Mouse (Mus musculus) brain, adult 2 months (tissue): ENCODE measurements around the gene Tbc1d8b.

Experiments
- DNase-seq: peaks from one replicate; pipeline ENCODE4 v3.0.0; 2011; ENCODE audit warnings: low read depth, low spot score

Tbc1d8b gene

DNA sequence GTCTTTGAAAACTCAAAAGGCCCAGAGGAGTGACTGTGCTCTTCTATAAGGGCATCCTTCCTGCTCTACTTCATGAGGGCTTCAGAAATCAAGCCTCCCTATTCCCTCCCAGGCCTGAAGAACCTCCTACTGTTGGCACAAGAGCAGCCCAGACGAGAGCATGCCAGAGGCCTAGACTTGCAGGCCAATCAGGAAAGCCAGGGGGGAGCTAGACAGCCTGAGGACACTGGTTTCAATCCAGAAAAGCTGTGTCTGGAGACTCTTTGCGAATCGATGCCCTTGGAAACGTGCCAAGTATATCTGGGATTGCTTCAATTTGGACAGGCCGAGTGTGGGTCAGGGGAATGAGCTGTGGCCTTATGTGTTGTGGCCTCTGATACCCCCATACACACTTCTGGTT, 94.6 kb downstream of the Tbc1d8b start:
- no peak for DNase-seq

DNA sequence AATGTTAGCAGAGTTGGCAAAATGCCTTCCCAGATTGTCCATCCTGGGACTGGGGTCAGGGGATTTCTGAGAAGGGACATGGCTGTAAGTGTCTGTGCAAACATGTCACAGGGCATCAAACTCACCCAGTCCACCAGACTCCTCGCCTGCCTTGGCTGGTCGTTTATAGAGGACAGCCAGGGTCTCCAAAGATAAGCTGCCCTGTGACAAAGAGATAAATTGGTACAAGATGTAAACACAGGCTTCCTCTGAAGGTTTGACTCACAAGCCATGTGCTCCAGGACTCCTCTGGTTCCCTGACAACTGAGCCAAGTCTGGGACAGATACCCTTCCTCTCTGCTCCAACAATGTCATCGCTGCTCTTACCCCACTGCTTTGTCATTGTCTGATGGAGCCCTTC, 96.2 kb downstream of the Tbc1d8b start:
- no peak for DNase-seq

- DNase-seq, result no peak
These were observed 96.8 kb downstream of the Tbc1d8b start for GRCm38 (mm10) chrX:139781563-139781962.

- DNase-seq, result no peak
These were observed 97.7 kb downstream of the Tbc1d8b start, which contains the start of gene Ripply1 for GRCm38 (mm10) chrX:139782278-139783044. TSS of gene Ripply1 (minus strand) at chrX:139782353.

- no peak for DNase-seq
These were observed 98.2 kb downstream of the Tbc1d8b start for GRCm38 (mm10) chrX:139783045-139783422.

DNA sequence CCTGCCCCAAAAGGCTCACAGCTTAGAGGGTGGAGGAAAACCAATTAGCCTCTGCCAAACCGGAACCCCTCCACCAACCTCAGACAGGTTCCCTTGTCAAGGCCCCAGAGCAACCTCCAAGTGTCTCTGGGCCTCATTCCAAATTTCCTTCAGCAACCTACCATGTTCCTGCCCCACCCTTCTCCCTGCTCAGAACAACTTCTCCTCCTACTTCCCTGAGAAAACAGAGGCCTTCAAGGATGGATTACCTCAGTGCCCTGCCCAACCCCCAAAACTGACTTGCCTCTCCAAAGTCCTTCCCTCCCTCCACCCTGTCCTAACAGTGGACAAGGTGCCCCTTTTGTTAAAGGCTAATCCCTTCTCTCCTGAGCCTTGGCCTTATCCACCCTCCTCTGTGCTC, 101.0 kb downstream of the Tbc1d8b start:
- no peak for DNase-seq

DNA sequence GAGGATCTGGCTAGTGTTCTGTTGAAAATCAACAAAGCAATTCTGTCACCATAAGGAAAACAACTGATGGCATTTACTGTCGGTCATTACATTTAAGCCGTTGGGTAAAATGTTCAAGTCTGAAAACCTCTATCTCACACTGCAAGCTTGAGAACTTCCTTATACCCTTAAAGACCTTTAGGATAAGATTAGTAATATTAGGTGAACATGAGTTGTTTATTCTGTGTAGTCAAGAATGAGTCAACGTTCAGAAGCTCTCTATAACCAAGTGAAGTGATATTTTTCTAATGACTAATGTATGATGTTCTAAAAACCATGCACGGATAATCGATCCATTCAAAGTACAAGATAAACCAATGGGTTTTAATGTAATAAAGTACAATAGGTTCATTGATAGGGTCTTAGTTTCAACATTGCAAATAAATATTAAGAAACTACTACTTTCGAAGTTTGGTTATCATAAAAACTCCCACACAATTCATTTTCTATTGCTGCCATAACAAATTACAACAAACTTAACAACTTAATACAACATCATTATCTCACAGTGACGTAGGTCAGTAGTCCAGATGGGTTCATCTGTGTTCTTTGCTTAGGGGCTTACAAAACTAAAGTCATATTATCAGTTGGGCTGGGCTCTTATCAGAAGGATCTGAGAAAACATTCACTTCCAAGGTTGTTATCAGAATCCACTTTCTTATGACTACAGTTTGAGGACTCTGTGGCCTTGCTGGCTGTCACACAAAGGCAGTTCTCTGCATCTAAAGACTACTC, 109.5 kb downstream of the Tbc1d8b start:
- DNase-seq, result no peak

DNA sequence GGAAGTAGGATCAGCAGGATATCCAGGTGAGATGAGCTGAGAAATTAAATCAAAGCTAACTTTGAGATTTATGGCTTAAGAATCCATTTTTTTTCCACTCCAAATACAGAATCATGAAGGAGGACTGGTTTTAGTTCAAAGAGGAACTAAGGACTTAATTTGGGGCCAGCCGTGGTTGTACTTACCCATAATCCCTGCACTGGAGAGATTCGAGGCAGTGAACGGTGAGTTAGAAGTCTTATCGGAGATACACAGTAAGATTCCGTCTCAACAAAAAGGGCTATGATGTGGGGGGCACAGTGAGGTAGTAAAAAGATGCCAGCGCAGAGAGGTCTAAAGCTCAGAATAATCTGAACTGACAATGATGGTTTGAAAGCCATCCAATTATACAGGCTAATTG, 111.2 kb downstream of the Tbc1d8b start:
- no peak for DNase-seq

GRCm38 (mm10) chrX:139797875-139798274, 113.1 kb downstream of the Tbc1d8b start:
- no peak for DNase-seq

DNA sequence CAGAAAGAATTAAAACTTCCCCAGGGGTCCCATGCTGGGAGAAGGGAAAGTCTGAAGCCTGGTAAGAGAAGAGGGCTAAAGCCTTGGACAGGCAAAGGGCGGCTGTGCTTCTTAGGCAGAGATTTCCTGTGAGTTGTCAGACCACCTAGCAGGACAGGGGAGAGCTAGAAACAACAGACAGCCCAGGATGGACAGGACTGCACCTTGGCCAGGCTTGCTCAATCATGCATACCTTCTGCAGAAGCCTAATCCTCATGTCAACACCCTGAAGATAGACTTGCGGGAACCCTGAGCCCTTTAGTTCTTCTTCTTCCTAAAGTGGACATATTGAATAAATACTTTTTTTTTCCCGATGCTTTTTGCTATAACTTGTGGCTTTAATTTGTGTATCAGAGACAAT, 115.2 kb downstream of the Tbc1d8b start:
- no peak for DNase-seq

DNA sequence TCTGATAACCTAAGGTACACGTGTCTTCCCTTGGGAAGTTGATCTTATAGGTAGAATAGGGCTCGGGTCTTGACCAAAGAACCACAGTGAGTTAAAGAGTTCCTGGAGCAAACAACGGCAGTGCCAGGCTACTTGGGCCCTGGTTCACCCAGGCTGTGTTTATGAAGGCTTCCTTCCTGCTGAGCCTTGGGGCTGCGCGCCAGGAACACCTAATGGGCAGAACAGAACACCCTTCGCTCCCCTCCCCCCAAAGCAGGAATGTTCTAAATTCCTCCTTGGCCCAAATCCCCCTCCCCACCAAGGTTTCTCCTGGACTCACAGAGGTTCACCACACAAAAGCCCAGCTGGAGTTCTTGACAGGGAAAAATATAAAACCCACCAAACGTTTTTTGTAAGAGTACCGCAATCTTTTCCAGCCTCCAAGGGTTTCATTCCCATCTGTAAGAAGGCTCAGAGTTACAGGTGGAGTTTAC, 115.6 kb downstream of the Tbc1d8b start, which contains the start of gene Cldn2:
Gene Cldn2 (plus strand): TSS at position 423 of the 473 bp plus-strand sequence.
- DNase-seq, result no peak
